In the genomic region with DNA sequence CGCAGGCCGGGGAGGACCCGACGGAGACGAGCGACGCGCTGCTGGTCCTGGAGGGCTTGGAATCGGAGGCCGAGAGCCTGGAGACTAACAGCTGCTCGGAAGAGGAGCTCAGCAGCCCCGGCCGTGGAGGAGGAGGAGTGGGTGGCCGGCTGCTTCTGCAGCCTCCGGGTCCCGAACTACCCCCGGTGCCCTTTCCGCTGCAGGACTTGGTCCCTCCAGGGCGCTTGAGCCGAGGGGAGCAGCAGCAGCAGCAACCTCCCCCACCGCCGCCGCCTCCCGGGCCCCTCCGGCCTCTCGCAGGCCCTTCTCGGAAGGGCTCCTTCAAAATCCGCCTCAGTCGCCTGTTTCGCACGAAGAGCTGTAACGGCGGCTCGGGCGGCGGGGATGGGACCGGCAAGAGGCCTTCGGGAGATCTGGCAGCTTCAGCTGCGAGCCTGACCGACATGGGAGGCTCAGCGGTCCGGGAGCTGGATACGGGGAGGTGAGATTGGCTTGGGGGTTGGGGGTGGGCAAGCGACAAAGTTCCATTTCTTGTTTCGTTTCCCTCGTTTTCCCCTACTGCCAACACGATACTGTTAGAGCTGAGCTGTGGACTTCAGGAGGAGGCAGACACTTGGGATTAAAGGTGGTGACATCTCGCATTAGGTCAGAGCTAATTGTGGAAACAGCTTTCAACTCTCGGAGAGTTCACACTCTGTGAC, we compare ENCODE assay signal across 1 mouse cellular context.
TF ChIP-seq lines count a peak whose summit lies in the region.

No protein-coding gene starts in this region.

TF ChIP-seq in myocyte, 11 proteins besides CTCF, POLR2A, EP300 and RAD21 (continued from another document):
- TF ChIP-seq USF1 (IDR thresholded peaks at IDR 0.05; ENCODE audit: low read depth) (no peak), E2F4 (IDR thresholded peaks at IDR 0.05; ENCODE audit: insufficient read depth) (no peak), TCF12 (IDR thresholded peaks at IDR 0.05; ENCODE audit: insufficient read depth, poor library complexity, severe bottlenecking) (no peak), REST (IDR thresholded peaks at IDR 0.05; ENCODE audit: insufficient read depth, insufficient read length) (no peak), SRF (IDR thresholded peaks at IDR 0.05; ENCODE audit: control insufficient read depth, insufficient read length, low read depth) (no peak), TCF3 (IDR thresholded peaks at IDR 0.05; ENCODE audit: insufficient read length, low read depth) (no peak), MYOD1 (IDR thresholded peaks at IDR 0.05; ENCODE audit: control insufficient read depth in 1 of 3, insufficient read length in 2 of 3, low read depth in 2 of 3) (peak in 1 of 3 experiments; percentile 1), MAX (IDR thresholded peaks at IDR 0.05; ENCODE audit: low read depth) (no peak)
